Mouse (Mus musculus) hindbrain, embryonic 14.5 days (tissue): Measurements from ENCODE around the gene Ssr2. TPM values are rescaled to one million over a fixed set of nuclear protein-coding genes. Genes with fewer than 3 reads are reported as not detected.
"Not testable (repeated sequence)": the region's sequence is repeated elsewhere in the genome, so short reads cannot be mapped to it uniquely, and the experiment has no call there.

Experiments used
- ATAC-seq: fragments of 200-750 bp; cut with Nextera tagmentation; 2 replicates; pipeline ENCODE4 v1.8.0; 2017; ENCODE audit warnings: moderate number of reproducible peaks, mild to moderate bottlenecking, moderate TSS enrichment, moderate library complexity; ENCODE audit not compliant: low FRiP score
- DNase-seq: peaks from one replicate; pipeline ENCODE4 v3.0.0-alpha.2; 2015; ENCODE audit warnings: low spot score
- H3K27ac ChIP-seq: fragments of 300-500 bp; sonication (generic); 2 replicates; pipeline ENCODE4 v1.5.1; 2014; ENCODE audit warnings: mild to moderate bottlenecking, moderate library complexity
- H3K27me3 ChIP-seq: fragments of 300-500 bp; sonication (generic); 2 replicates; pipeline ENCODE4 v1.6.1; 2014; ENCODE audit warnings: mild to moderate bottlenecking, low read length, mixed read lengths; ENCODE audit not compliant: control insufficient read depth, insufficient read depth
- H3K36me3 ChIP-seq: fragments of 300-500 bp; sonication (generic); replicated peaks from 2 replicates; pipeline ENCODE4 v1.6.1; 2014; ENCODE audit not compliant: control insufficient read depth, insufficient read depth
- H3K4me1 ChIP-seq: fragments of 300-500 bp; sonication (generic); replicated peaks from 2 replicates; pipeline ENCODE4 v1.6.1; 2014; ENCODE audit warnings: antibody characterized with exemption, low read length, mixed read lengths; ENCODE audit not compliant: control insufficient read depth, insufficient read depth
- H3K4me2 ChIP-seq: fragments of 300-500 bp; sonication (generic); replicated peaks from 2 replicates; pipeline ENCODE4 v1.6.1; 2014; ENCODE audit warnings: mild to moderate bottlenecking, moderate library complexity
- H3K4me3 ChIP-seq: fragments of 300-500 bp; sonication (generic); replicated peaks from 2 replicates; pipeline ENCODE4 v1.5.1; 2014; ENCODE audit warnings: mild to moderate bottlenecking, low read length
- H3K9ac ChIP-seq: fragments of 300-500 bp; sonication (generic); 2 replicates; pipeline ENCODE4 v1.6.1; 2014
- H3K9me3 ChIP-seq: fragments of 300-500 bp; sonication (generic); 2 replicates; pipeline ENCODE4 v1.6.1; 2016; ENCODE audit warnings: low read length; ENCODE audit not compliant: control insufficient read depth
- WGBS: fragments of 180-500 bp; shearing (Covaris S2); extraction: QIAGEN DNeasy Blood & Tissue Kit; methylation state at CpG from one replicate; pipeline ENCODE4 v1.1.7; 2014; 5-methylcytosine and 5-hydroxymethylcytosine counted together
- polyA plus RNA-seq: library from polyadenylated mRNA; unstranded; fragments of >200 nt; fragmentation: Nextera tagmentation; extraction: Ambion mirVana; gene quantifications from 2 replicates; pipeline ENCODE4 v1.2.1, GENCODE M21; 2014

Gene Ssr2
- polyA plus RNA-seq, 1 experiment from 2014 or later: 129 TPM

DNA sequence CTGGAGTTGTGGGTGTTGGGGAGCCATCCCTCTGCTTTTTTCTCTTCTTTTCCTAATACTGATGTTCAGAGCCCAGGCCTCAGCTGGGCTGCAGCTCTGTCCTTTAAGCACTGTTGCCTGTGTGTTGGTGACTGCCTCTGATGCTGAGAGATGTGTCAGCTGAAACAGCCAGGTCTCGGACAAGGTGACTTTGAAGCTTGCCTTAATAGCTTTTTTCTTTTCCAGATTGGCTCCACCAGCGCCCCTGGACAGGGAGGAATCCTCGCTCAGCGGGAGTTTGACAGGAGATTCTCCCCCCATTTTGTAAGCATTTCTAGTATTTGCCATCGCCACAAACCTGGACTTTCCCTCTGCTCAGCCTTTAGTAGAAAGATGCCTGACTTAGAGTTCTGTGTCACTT, 11.0 kb downstream of the Ssr2 start:
- H3K4me1 ChIP-seq: no peaks in the 10 kb centered on the region
- no peak overlapping the region for H3K4me3 ChIP-seq
- no peaks in the 10 kb centered on the region for H3K27me3 ChIP-seq
- peaks cover 71% of the 10 kb centered on the region for H3K36me3 ChIP-seq
- no peak for DNase-seq
- 97% methylated on average over 5 of the region's 5 CpGs for WGBS
- no peak overlapping the region for H3K4me2 ChIP-seq
- H3K27ac ChIP-seq: no peak overlapping the region
- ATAC-seq: no peak
- H3K9me3 ChIP-seq: no peaks in the 10 kb centered on the region
- no peak overlapping the region for H3K9ac ChIP-seq

- no peaks in the 10 kb centered on the region for H3K27me3 ChIP-seq
- H3K36me3 ChIP-seq: peaks cover 44% of the 10 kb centered on the region
- H3K27ac ChIP-seq: no peak overlapping the region
- 25% methylated on average over 5 of the region's 5 CpGs for WGBS
- no peak overlapping the region for H3K4me3 ChIP-seq
- DNase-seq (no peak), ATAC-seq (no peak)
- H3K4me1 ChIP-seq: no peaks in the 10 kb centered on the region
- 0 out of 2 replicates have a peak overlapping the region, but pooled peaks have one; percentile 20 for H3K9ac ChIP-seq
- H3K4me2 ChIP-seq: no peak overlapping the region
- no peaks in the 10 kb centered on the region for H3K9me3 ChIP-seq
These were observed 14.6 kb downstream of the Ssr2 start for GRCm38 (mm10) chr3:88590246-88590645.

GRCm38 (mm10) chr3:88591044-88591443, 15.4 kb downstream of the Ssr2 start:
- Histone ChIP-seq H3K9me3 (no peaks in the 10 kb centered on the region), H3K36me3 (peaks cover 36% of the 10 kb centered on the region), H3K4me2 (no peak overlapping the region), H3K4me3 (no peak overlapping the region), H3K27me3 (no peaks in the 10 kb centered on the region), H3K27ac (no peak overlapping the region), H3K9ac (0 out of 2 replicates have a peak overlapping the region, but pooled peaks have one; percentile 20), H3K4me1 (no peaks in the 10 kb centered on the region)
- ATAC-seq (no peak), DNase-seq (no peak)
- WGBS: 61% methylated on average over 3 of the region's 3 CpGs

- Histone ChIP-seq H3K36me3 (peaks cover 26% of the 10 kb centered on the region), H3K27me3 (no peaks in the 10 kb centered on the region), H3K4me3 (no peak overlapping the region), H3K9me3 (no peaks in the 10 kb centered on the region), H3K4me2 (no peak overlapping the region), H3K4me1 (no peaks in the 10 kb centered on the region), H3K27ac (no peak overlapping the region), H3K9ac (no peak overlapping the region)
- DNase-seq: peak; percentile 84
- no peak for ATAC-seq
- WGBS: 29% methylated on average over 9 of the region's 9 CpGs
These were observed 16.5 kb downstream of the Ssr2 start for GRCm38 (mm10) chr3:88591950-88592731.

DNA sequence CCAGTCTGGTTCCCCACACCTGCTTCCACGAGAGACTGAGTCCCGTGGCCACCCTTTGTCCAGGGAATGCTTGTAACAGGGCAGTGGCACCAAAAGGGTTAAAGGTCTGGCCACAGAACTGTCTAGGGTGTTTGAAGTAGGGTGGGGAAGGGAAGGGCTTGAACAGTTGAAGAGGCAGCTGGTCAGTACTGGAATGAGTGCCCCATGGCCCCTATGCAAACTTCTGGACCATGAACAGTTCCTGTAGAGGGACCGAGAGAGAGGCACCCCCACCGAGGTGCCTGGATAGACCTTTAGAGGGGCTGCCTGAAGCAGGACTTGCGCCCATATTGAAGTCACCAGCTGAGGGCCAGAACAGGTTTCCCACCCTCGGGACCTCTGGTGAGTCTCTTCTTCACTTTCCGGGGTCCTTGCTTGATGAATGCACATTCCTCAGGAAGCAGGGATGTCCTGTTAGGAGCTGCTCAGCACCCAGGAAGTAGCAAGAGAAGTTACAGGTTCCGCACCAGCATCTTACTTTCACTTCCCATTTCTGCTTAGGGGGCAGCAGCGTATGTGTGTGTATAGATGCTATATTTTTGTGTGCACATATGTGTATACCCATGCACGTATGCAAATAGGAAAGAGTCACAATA, 17.4 kb downstream of the Ssr2 start:
- Histone ChIP-seq H3K4me2 (no peak overlapping the region), H3K9me3 (no peaks in the 10 kb centered on the region), H3K27me3 (no peaks in the 10 kb centered on the region), H3K4me3 (no peak overlapping the region), H3K27ac (no peak overlapping the region), H3K36me3 (peaks cover 16% of the 10 kb centered on the region), H3K9ac (no peak overlapping the region), H3K4me1 (no peaks in the 10 kb centered on the region)
- 75% methylated on average over 10 of the region's 10 CpGs for WGBS
- ATAC-seq: no peak
- no peak for DNase-seq

- H3K9ac ChIP-seq: no peak overlapping the region
- no peaks in the 10 kb centered on the region for H3K9me3 ChIP-seq
- H3K4me3 ChIP-seq: no peak overlapping the region
- DNase-seq (no peak), ATAC-seq (no peak)
- H3K4me2 ChIP-seq: no peak overlapping the region
- no peaks in the 10 kb centered on the region for H3K27me3 ChIP-seq
- no peak overlapping the region for H3K27ac ChIP-seq
- WGBS: 69% methylated on average over 10 of the region's 10 CpGs
- H3K36me3 ChIP-seq: peaks cover 7% of the 10 kb centered on the region; the same call in 1 of the 2 replicates
- no peaks in the 10 kb centered on the region for H3K4me1 ChIP-seq
These were observed 18.4 kb downstream of the Ssr2 start for GRCm38 (mm10) chr3:88593893-88594580.

DNA sequence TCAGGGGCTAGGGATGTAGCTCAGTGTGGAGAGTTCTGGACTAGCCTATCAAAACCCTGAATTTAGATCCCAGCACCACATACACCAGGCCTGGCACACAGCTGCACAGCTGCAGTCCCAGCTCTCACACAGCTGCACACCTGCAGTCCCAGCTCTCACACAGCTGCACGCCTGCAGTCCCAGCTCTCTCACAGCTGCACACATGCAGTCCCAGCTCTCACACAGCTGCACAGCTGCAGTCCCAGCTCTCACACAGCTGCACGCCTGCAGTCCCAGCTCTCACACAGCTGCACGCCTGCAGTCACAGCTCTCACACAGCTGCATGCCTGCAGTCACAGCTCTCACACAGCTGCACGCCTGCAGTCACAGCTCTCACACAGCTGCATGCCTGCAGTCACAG, 20.9 kb downstream of the Ssr2 start:
- H3K4me3 ChIP-seq, ATAC-seq, H3K36me3 ChIP-seq, DNase-seq, H3K27me3 ChIP-seq, H3K9ac ChIP-seq, H3K27ac ChIP-seq, H3K4me1 ChIP-seq, H3K4me2 ChIP-seq, H3K9me3 ChIP-seq: not testable (repeated sequence)
- WGBS: 84% methylated on average over 4 of the region's 4 CpGs

DNA sequence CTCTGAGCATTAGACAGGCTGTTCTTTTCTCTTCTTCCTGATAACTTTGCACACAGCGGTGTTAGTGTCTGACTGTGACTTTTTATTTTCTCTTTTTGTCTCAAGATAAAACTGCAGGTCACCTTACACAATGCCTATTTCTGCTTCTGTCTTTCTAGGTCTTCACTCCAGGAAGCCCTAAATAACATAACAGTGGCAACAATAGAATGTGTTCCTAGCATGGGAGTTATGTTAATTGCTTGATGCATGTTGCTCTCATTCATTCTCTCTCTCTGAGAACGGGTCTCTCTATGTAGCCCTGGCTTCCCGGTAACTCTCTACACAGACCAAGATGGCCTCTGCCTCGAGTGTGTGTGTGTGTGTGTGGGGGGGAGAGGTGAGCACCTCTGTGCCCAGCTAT, 26.8 kb downstream of the Ssr2 start:
- DNase-seq (no peak), ATAC-seq (no peak)
- WGBS: 68% methylated on average over 4 of the region's 4 CpGs
- Histone ChIP-seq H3K27me3 (no peaks in the 10 kb centered on the region), H3K36me3 (no peaks in the 10 kb centered on the region), H3K27ac (no peak overlapping the region), H3K4me3 (no peak overlapping the region), H3K9ac (no peak overlapping the region), H3K4me1 (0 out of 2 replicates have a peak, but pooled peaks cover 6% of the 10 kb centered on the region), H3K9me3 (no peaks in the 10 kb centered on the region), H3K4me2 (no peak overlapping the region)

DNA sequence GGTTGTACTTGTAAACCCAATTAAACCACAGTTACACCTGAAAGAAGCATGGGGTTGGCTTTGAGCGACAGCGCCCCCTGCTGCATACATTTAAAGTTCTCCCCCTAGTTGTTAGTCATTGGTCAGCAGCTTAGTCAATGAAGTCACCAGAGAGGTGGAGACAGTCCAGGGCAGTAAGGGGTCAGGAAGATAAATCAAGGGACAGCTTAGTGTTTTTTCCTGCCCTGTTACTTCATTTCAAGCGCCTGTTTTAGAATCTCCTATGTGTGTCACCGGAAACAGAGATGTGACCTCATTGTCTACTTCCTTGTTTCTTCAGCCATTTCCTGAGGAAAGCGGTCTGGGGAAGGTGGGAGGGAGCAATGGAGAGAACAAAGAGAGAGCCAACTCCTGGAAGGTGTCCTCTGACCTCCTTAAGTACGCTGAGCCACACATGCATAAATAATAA, 28.1 kb downstream of the Ssr2 start:
- no peaks in the 10 kb centered on the region for H3K27me3 ChIP-seq
- H3K36me3 ChIP-seq: no peaks in the 10 kb centered on the region
- 0 out of 2 replicates have a peak, but pooled peaks cover 6% of the 10 kb centered on the region for H3K4me1 ChIP-seq
- no peaks in the 10 kb centered on the region for H3K9me3 ChIP-seq
- H3K27ac ChIP-seq: no peak overlapping the region
- peak; percentile 47 for DNase-seq
- no peak overlapping the region for H3K4me3 ChIP-seq
- 29% methylated on average over 6 of the region's 6 CpGs for WGBS
- H3K9ac ChIP-seq: no peak overlapping the region
- no peak overlapping the region for H3K4me2 ChIP-seq
- ATAC-seq: no peak
